Mouse (Mus musculus): ENCODE results near the gene Hdac2.

Hdac2 gene

GRCm38 (mm10) chr10:36974086-36974675 is at the start of gene Hdac2:
Gene Hdac2, plus strand, starts transcription at chr10:36974544.
- peak; percentile 89 for DNase-seq (ENCODE audit: extremely low spot score)

DNA sequence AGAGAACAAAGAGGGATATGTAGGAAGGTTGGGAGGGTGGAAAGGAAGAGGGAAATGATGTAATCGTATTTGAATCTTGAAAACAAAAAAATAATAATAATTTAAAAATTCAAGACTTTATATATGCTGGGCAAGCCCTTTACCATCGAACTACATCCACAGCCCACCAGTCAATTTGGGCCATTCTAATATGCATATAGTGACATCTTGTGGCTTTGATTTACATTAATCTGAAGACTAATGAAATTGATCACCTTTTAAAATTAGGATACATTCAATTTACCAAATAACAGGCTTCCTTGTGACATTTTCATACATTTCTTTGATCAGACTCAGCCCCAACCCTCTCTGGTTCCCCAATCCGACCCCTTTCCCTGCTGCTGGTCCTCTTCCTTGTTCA is 46.1 kb upstream of the Hdac2 start:
- no peak for DNase-seq (ENCODE audit: extremely low spot score)

- no peak for DNase-seq (ENCODE audit: extremely low spot score)
Observed at GRCm38 (mm10) chr10:36935863-36936262, 38.5 kb upstream of the Hdac2 start.

DNA sequence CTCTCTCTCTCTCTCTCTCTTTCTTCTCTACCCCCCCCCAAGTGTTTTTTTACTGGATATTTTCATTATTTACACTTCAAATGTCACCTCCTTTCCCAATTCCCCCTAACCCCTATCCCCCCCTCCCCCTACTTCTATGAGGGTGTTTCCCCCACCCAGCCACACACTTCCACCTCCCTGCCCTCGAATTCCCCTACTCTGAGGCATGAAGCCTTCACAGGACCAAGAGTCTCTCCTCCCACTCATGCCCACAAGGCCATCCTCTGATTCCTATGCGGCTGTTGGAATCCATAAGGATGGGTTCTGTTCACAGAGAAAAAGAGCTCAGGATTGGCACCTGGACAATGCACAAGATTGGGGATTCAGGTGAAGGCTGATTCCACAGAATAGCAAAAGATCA is 38.1 kb upstream of the Hdac2 start:
- no peak for DNase-seq (ENCODE audit: extremely low spot score)

- DNase-seq (ENCODE audit: extremely low spot score): no peak
Observed at GRCm38 (mm10) chr10:36951742-36952141, 22.6 kb upstream of the Hdac2 start.

- DNase-seq (ENCODE audit: extremely low spot score): no peak
Observed at GRCm38 (mm10) chr10:36952622-36953021, 21.7 kb upstream of the Hdac2 start.

- DNase-seq (ENCODE audit: extremely low spot score): no peak
Observed at GRCm38 (mm10) chr10:36959563-36960110, 14.7 kb upstream of the Hdac2 start.

DNA sequence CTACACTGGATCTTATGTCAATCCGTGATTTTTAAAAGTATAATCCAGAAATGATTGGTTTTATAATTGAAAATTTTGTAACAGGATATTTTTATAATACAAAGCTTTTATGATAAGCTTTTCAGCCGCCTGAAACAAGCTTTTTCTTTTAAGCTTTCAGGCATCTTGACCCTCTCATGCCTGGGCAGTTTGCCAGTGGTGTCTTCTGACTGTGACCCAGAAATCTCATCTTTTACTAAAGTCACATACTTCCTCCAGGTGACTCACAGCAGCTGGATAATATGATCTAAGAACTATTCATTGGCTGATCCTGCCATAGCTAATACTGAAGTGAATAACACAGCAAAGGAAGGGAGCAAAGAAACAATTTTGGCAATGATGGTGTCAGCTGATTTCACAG is 9.9 kb upstream of the Hdac2 start:
- DNase-seq (ENCODE audit: extremely low spot score): no peak

- peak; percentile 81 for DNase-seq (ENCODE audit: extremely low spot score)
Observed at GRCm38 (mm10) chr10:36974676-36975520, 554 bp downstream of the Hdac2 start.

DNA sequence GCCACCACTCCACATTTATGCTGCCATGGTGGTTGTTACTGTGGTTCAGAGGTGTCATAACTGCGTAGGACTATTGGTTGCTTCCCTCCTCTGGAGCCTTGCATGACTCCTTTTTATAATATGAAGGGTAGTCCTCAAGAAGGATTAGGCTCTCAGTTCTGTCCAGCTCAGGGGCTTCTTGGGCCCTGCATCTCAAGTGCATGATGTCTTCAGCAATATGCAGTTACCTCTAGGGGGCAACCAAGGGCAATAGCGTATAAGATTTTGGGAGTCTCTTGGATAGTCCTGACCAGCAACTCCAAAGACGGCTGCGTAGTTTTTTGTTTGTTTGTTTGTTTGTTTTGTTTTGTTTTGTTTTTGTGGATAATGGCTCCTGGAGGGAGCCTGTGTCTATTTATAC is 7.5 kb downstream of the Hdac2 start:
- DNase-seq (ENCODE audit: extremely low spot score): no peak

DNA sequence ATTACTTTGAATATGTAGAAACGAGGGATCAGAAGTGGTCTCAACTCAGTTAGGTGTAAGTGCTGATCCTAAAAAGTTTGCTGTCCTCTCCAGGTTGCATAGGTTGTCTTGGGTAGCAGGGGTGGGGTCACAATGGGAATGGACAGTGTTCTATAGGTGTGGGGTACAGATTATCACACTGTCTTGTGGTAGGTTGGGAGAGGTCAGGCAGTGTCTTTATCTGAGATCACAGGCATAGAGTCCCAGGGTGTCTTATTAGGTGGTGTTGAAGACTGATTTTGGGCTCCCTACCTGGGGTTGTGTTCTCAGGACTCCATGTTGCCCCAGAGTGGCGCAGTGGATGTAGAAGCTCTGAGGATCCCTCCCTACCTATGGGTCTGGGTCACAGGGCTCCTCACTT is 17.8 kb downstream of the Hdac2 start:
- DNase-seq (ENCODE audit: extremely low spot score): no peak

- DNase-seq (ENCODE audit: extremely low spot score): no peak
Observed at GRCm38 (mm10) chr10:37000839-37001238, 26.5 kb downstream of the Hdac2 start.

DNA sequence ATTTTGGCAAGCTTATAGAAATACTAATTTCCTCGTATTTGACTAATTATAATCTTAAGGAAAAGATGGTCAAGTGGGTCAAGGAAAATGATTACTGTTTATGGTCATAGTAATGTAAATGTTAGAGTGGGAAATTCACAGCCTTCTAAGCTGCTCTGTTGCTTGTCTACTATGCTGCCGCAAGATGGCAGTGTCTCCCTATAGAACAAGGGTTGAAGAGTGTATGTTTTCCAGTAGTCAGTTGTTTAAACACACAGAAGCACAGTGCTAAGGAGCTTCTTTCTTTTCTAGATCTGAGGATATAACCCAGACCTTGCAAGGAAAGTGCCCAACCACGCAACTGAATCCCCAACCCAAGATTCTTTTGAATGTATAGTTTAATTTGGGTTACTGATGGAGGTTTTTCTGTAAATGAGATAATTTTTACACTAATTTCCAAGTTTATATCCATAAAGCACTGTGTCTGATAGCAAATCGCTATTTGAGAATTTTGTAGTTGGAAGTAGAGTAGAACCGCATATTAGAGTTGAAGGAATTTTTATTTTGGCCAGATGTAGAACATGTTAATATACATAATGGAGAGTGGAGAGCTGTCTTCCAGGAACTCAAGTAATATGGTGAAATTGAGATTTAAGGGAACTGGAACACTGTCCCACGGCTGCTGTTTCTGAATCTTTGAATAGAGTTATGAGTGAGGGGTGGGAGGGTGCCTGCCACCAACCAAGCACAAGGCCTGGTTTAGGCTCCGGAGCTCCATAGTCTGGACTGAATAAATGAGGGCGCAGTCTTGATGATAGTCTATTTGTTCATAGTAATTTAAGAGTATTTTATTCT is 40.1 kb downstream of the Hdac2 start:
- peak; percentile 62 for DNase-seq (ENCODE audit: extremely low spot score)

GRCm38 (mm10) chr10:37015729-37016128 is 41.4 kb downstream of the Hdac2 start:
- DNase-seq (ENCODE audit: extremely low spot score): no peak

- no peak for DNase-seq (ENCODE audit: extremely low spot score)
Observed at GRCm38 (mm10) chr10:37016200-37016599, 41.9 kb downstream of the Hdac2 start.

DNA sequence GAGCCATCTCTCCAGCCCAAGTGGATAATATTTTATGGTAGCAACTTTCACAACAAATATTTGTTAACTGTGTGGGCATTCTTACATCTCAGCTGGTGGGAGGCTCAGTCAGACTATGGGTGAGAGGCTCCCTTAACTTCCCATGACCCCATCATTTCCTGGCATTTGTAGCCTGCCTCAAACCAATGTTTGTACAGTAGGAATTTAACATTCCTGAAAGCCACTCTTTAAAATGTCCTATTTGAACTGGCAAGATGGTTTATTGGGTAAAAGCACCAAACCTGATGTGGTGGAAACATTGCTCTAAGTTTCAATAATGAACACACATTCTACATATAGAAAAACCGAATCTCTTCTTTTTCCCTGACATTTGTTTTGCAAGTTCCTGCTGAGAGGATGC is 50.0 kb downstream of the Hdac2 start:
- DNase-seq (ENCODE audit: extremely low spot score): no peak

DNA sequence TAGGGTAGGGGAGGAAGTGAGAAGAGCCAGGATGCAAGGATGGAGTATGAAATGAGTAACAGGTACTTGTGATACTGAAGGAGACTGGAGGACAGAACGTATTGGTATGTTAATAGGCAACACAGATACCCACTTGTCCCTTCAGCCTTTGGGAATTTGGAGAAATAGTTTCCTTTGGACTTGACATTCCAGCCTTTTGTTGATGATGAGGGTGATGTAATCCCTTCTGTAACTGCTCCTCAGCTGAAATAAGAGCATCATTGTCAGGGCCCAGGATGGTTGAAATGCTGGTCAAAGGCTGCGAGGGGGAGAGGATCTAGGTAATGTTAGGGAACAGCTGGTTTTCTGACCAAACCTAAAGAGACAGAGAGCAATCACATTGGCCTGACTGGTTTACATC is 54.3 kb downstream of the Hdac2 start:
- DNase-seq (ENCODE audit: extremely low spot score): no peak

DNA sequence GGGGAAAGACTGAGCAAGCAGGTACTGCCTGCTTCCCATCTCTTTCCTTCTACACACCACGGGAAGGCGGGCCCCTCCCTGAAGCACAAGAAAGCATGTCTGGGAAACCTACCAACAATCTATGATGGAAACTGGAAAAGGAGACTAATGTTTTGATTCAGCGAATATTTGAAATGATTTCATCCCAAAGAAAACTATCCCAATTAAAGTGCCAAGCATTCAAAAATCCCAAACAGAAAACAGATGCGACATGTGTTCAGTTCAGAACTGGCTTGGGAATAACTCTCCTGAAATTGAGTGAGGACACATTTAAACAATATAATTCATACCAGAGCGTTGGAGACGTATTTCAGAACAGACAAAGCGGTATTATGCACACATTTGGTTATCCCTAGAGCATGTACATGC is 60.8 kb downstream of the Hdac2 start:
- DNase-seq (ENCODE audit: extremely low spot score): no peak

DNA sequence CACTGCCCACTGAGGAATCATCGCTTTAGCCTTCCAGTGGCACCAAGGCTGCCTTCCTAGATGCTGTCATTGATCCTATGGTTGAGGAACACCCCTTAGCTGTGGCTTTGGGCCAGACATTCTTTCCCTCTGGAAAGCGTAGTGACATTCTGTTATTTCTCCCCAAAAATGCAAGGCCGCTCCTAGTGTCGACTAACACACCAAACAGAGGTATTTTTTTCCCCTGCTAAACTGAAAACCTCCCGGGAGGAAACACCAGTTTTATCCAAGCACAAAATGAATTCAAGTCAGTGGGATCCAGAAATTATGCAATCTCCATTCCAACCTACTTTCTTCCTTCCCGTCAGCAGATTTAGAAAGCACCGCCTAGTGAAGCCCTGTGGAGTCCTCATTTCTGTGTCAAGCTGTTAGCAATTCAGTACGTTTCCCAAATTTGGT is 73.3 kb downstream of the Hdac2 start:
- DNase-seq (ENCODE audit: extremely low spot score): no peak

Data from embryo, embryonic 9.5 days (tissue).